16 mouse cellular contexts compared by ENCODE assay signal in the genomic region with DNA sequence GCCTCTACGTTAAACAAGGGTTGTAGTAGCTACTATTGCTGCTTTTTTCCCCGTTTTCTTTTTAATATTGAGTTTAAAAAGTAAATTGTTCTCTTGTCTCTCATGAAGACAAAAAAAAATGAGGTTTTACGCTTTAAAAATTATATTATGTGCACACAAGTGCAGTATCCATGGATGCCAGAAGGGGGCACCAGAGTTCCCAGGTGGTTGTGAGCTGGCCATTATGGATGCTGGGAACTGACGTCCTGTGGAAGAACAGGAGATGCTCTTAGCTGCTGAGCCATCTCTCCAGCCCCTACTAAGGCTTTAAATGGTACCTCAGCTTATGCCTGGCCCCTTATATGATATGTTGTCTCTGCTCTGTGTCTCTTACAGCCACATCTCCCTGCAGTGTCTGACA.
DNase-seq lines count a peak whose midpoint lies in the region; ATAC-seq and TF ChIP-seq lines count a peak whose summit lies in the region.
"Had no signal": no experiment of that assay in that cellular context is flagged by ENCODE, and none has a peak within 500 bp of the region (broad histone marks: within the 10 kb centered on the region; RNA-seq: fewer than 3 reads in every experiment).

No protein-coding gene starts in this region.

- peak; percentile 38; the same call in 1 of the 2 replicates for TF ChIP-seq CTCF in liver, adult 2 months (IDR thresholded peaks at IDR 0.05; ENCODE audit: low read depth, low read length)
- peak; percentile 45; the same call in 1 of the 2 replicates for TF ChIP-seq CTCF in brain, embryonic 14.5 days (IDR thresholded peaks at IDR 0.05; ENCODE audit: borderline replicate concordance, extremely low read depth, insufficient read depth, insufficient read length)

- no peaks in the 10 kb centered on the region for H3K4me1 ChIP-seq in liver, adult 2 months (ENCODE audit: control insufficient read depth, insufficient read depth, low read length)
- H3K4me1 ChIP-seq in liver, embryonic 12.5 days: no peaks in the 10 kb centered on the region
- H3K4me1 ChIP-seq: forebrain, embryonic 15.5 days; lung, embryonic 15.5 days; neural tube, embryonic 12.5 days had no signal

- H3K4me2 ChIP-seq in liver, embryonic 12.5 days: no peak overlapping the region
- H3K4me2 ChIP-seq: forebrain, embryonic 15.5 days; lung, embryonic 15.5 days; midbrain, embryonic 11.5 days; neural tube, embryonic 12.5 days had no signal

- H3K27me3 ChIP-seq in liver, adult 2 months (ENCODE audit: control insufficient read depth, insufficient read depth, low read length): peaks cover 3% of the 10 kb centered on the region; the same call in 1 of the 2 replicates
- no peaks in the 10 kb centered on the region for H3K27me3 ChIP-seq in liver, embryonic 12.5 days (replicated peaks)
- H3K27me3 ChIP-seq: forebrain, embryonic 15.5 days; lung, embryonic 15.5 days; neural tube, embryonic 12.5 days had no signal

- H3K9me3 ChIP-seq in liver, embryonic 12.5 days (replicated peaks): no peaks in the 10 kb centered on the region
- H3K9me3 ChIP-seq: forebrain, embryonic 15.5 days; lung, embryonic 15.5 days; neural tube, embryonic 12.5 days had no signal

- WGBS in liver, adult 2 months: 62% methylated on average over 4 of the region's 4 CpGs
- 46% methylated on average over 4 of the region's 4 CpGs for WGBS in liver, embryonic 12.5 days (ENCODE audit: insufficient replicate concordance)

- DNase-seq in CD4-positive, CD25-positive, alpha-beta regulatory T cell, adult 2 months (ENCODE audit: low read depth, low spot score): peak; percentile 25
- no peak for DNase-seq in liver, adult 2 months (ENCODE audit: extremely low read depth, low read depth, low spot score)
- DNase-seq in B cell, adult 2 months: peak; percentile 26 to 35
- DNase-seq in brain, embryonic 14.5 days (ENCODE audit: low read depth): no peak
- no peak for DNase-seq in adrenal gland, adult 2 months
- DNase-seq: adrenal gland, postnatal 36 days; cerebellum, postnatal 10 days; gastrocnemius, postnatal 25 days; heart, postnatal 10 days had no signal

- no peak overlapping the region for H3K27ac ChIP-seq in liver, adult 2 months (replicated peaks; ENCODE audit: insufficient read depth, low read depth, low read length)
- H3K27ac ChIP-seq in liver, embryonic 12.5 days: no peak overlapping the region
- H3K27ac ChIP-seq: forebrain, embryonic 15.5 days; lung, embryonic 15.5 days; neural tube, embryonic 12.5 days had no signal

- H3K36me3 ChIP-seq in liver, adult 2 months (ENCODE audit: control insufficient read depth, insufficient read depth, low read length): no peaks in the 10 kb centered on the region
- H3K36me3 ChIP-seq in liver, embryonic 12.5 days: no peaks in the 10 kb centered on the region
- H3K36me3 ChIP-seq: forebrain, embryonic 15.5 days; lung, embryonic 15.5 days; neural tube, embryonic 12.5 days had no signal

- no peak for ATAC-seq in CD4-positive, CD25-positive, alpha-beta regulatory T cell, adult 4 months
- ATAC-seq in liver, embryonic 12.5 days: no peak
- no peak for ATAC-seq in monocyte, adult 5-6 weeks (replicated peaks; ENCODE audit: insufficient number of reproducible peaks, low FRiP score, low TSS enrichment, poor library complexity, severe bottlenecking)
- ATAC-seq: forebrain, embryonic 15.5 days had no signal

- H3K4me3 ChIP-seq in liver, adult 2 months (ENCODE audit: insufficient read depth, low read depth, low read length): no peak overlapping the region
- H3K4me3 ChIP-seq in liver, embryonic 12.5 days: no peak overlapping the region
- H3K4me3 ChIP-seq: forebrain, embryonic 15.5 days; lung, embryonic 15.5 days; neural tube, embryonic 12.5 days had no signal

- no peak overlapping the region for H3K9ac ChIP-seq in liver, adult 2 months (ENCODE audit: low read depth, low read length)
- no peak overlapping the region for H3K9ac ChIP-seq in liver, embryonic 12.5 days
- H3K9ac ChIP-seq: forebrain, embryonic 15.5 days; lung, embryonic 15.5 days; neural tube, embryonic 12.5 days had no signal

- no peak for TF ChIP-seq POLR2A in liver, adult 2 months (IDR thresholded peaks at IDR 0.05; ENCODE audit: extremely low read depth, insufficient read depth, low read length)
- TF ChIP-seq POLR2A in brain, embryonic 14.5 days (IDR thresholded peaks at IDR 0.05; ENCODE audit: borderline replicate concordance, extremely low read depth, insufficient read depth, insufficient read length, poor library complexity, severe bottlenecking): no peak

- no peaks in the 10 kb centered on the region for H3K79me2 ChIP-seq in liver, adult 2 months (ENCODE audit: control insufficient read depth, insufficient read depth, low read length)

Comparison
In these comparisons a context has a peak if more than half of its experiments do, and no peak if none do; other contexts are left out.
1. DNase-seq: peak in CD4-positive, CD25-positive, alpha-beta regulatory T cell, adult 2 months (single experiment) and B cell, adult 2 months (2 of 2); none in liver, adult 2 months (single experiment), brain, embryonic 14.5 days (single experiment) and adrenal gland, adult 2 months (single experiment).